Mouse (Mus musculus) embryonic facial prominence, embryonic 15.5 days (tissue): ENCODE results near the gene Pgls. TPM values are rescaled to one million over a fixed set of nuclear protein-coding genes. Genes with fewer than 3 reads are reported as not detected.
A peak's percentile ranks its signal among the peaks of the same experiment; 100 is the strongest.

ENCODE experiments used
- ATAC-seq: fragments of 200-750 bp; cut with Nextera tagmentation; 2 replicates; pipeline ENCODE4 v1.8.0; 2017; ENCODE audit warnings: low read depth, moderate TSS enrichment; ENCODE audit not compliant: insufficient number of reproducible peaks, low FRiP score, low TSS enrichment
- H3K27ac ChIP-seq: fragments of 300-500 bp; sonication (generic); replicated peaks from 2 replicates; pipeline ENCODE4 v1.5.1; 2015; ENCODE audit warnings: mild to moderate bottlenecking, inconsistent platforms
- H3K27me3 ChIP-seq: fragments of 300-500 bp; sonication (generic); 2 replicates; pipeline ENCODE4 v1.6.1; 2015; ENCODE audit warnings: inconsistent platforms
- H3K36me3 ChIP-seq: fragments of 300-500 bp; sonication (generic); 2 replicates; pipeline ENCODE4 v1.6.1; 2015; ENCODE audit warnings: mild to moderate bottlenecking, inconsistent platforms
- H3K4me1 ChIP-seq: fragments of 300-500 bp; sonication (generic); 2 replicates; pipeline ENCODE4 v1.6.1; 2015; ENCODE audit warnings: inconsistent platforms
- H3K4me2 ChIP-seq: fragments of 300-500 bp; sonication (generic); replicated peaks from 2 replicates; pipeline ENCODE4 v1.6.1; 2015; ENCODE audit warnings: mild to moderate bottlenecking, inconsistent platforms
- H3K4me3 ChIP-seq: fragments of 300-500 bp; sonication (generic); replicated peaks from 2 replicates; pipeline ENCODE4 v1.5.1; 2015; ENCODE audit warnings: mild to moderate bottlenecking, inconsistent platforms
- H3K9ac ChIP-seq: fragments of 300-500 bp; sonication (generic); 2 replicates; pipeline ENCODE4 v1.6.1; 2015; ENCODE audit warnings: inconsistent platforms
- H3K9me3 ChIP-seq: fragments of 300-500 bp; sonication (generic); replicated peaks from 2 replicates; pipeline ENCODE4 v1.6.1; 2016; ENCODE audit warnings: inconsistent platforms
- WGBS: fragments of 180-500 bp; shearing (Covaris S2); methylation state at CpG from one replicate; pipeline ENCODE4 v1.1.7; 2015; 5-methylcytosine and 5-hydroxymethylcytosine counted together
- polyA plus RNA-seq: library from polyadenylated mRNA; unstranded; fragments of >200 nt; fragmentation: Nextera tagmentation; extraction: Ambion mirVana; gene quantifications from 2 replicates; pipeline ENCODE4 v1.2.1, GENCODE M21; 2015

Gene Pgls
- polyA plus RNA-seq, 1 experiment from 2014 or later = 229 TPM

GRCm38 (mm10) chr8:71598841-71599240, 6.9 kb downstream of the Pgls start:
- H3K4me1 ChIP-seq = peaks cover 37% of the 10 kb centered on the region
- no peak overlapping the region for H3K9ac ChIP-seq
- WGBS = 89% methylated on average over 5 of the region's 5 CpGs
- no peak overlapping the region for H3K4me2 ChIP-seq
- 0 out of 2 replicates have a peak, but pooled peaks cover 5% of the 10 kb centered on the region for H3K36me3 ChIP-seq
- H3K27me3 ChIP-seq = peaks cover 30% of the 10 kb centered on the region
- H3K4me3 ChIP-seq = no peak overlapping the region
- ATAC-seq = no peak
- H3K9me3 ChIP-seq = no peaks in the 10 kb centered on the region
- H3K27ac ChIP-seq = no peak overlapping the region

GRCm38 (mm10) chr8:71601939-71602665, 10.1 kb downstream of the Pgls start:
- Histone ChIP-seq H3K27ac (no peak overlapping the region), H3K9me3 (no peaks in the 10 kb centered on the region), H3K36me3 (0 out of 2 replicates have a peak, but pooled peaks cover 5% of the 10 kb centered on the region), H3K27me3 (peaks cover 30% of the 10 kb centered on the region), H3K4me3 (peak overlapping the region; percentile 40), H3K9ac (peak overlapping the region; percentile 12; the same call in 1 of the 2 replicates), H3K4me1 (peaks cover 21% of the 10 kb centered on the region), H3K4me2 (peak overlapping the region; percentile 67)
- 2% methylated on average over 65 of the region's 65 CpGs for WGBS
- ATAC-seq = peak; percentile 5; the same call in 1 of the 2 replicates

GRCm38 (mm10) chr8:71602666-71603334, 10.8 kb downstream of the Pgls start:
- 2% methylated on average over 32 of the region's 32 CpGs for WGBS
- 0 out of 2 replicates have a peak overlapping the region, but pooled peaks have one; percentile 34 for H3K27ac ChIP-seq
- peak overlapping the region; percentile 40 for H3K4me3 ChIP-seq
- 0 out of 2 replicates have a peak, but pooled peaks cover 5% of the 10 kb centered on the region for H3K36me3 ChIP-seq
- H3K4me1 ChIP-seq = peaks cover 19% of the 10 kb centered on the region
- H3K9ac ChIP-seq = peak overlapping the region; percentile 12; the same call in 1 of the 2 replicates
- ATAC-seq = peak; percentile 77
- H3K9me3 ChIP-seq = no peaks in the 10 kb centered on the region
- peaks cover 30% of the 10 kb centered on the region for H3K27me3 ChIP-seq
- H3K4me2 ChIP-seq = peak overlapping the region; percentile 67

GRCm38 (mm10) chr8:71604021-71604420, 12.0 kb downstream of the Pgls start:
- Histone ChIP-seq H3K27me3 (peaks cover 30% of the 10 kb centered on the region), H3K4me3 (no peak overlapping the region), H3K27ac (no peak overlapping the region), H3K36me3 (0 out of 2 replicates have a peak, but pooled peaks cover 5% of the 10 kb centered on the region), H3K4me2 (no peak overlapping the region), H3K9me3 (no peaks in the 10 kb centered on the region), H3K9ac (no peak overlapping the region), H3K4me1 (peaks cover 19% of the 10 kb centered on the region)
- WGBS = 55% methylated on average over 7 of the region's 7 CpGs
- no peak for ATAC-seq

- Histone ChIP-seq H3K9ac (peak within 1 kb of the TSS; percentile 83), H3K36me3 (peaks cover 28% of the 10 kb centered on the region), H3K9me3 (no peaks in the 10 kb centered on the region), H3K27me3 (no peaks in the 10 kb centered on the region), H3K4me1 (peaks cover 13% of the 10 kb centered on the region), H3K27ac (peak within 1 kb of the TSS; percentile 94), H3K4me2 (peak within 1 kb of the TSS; percentile 71), H3K4me3 (peak within 1 kb of the TSS; percentile 88)
- peak; percentile 100 for ATAC-seq
- WGBS = under 1% methylated on average over 82 of the region's 82 CpGs
Observed at GRCm38 (mm10) chr8:71610822-71611651, 19.1 kb downstream of the Pgls start, which contains the start of gene Colgalt1. Colgalt1 (plus strand) TSS chr8:71610998.

DNA sequence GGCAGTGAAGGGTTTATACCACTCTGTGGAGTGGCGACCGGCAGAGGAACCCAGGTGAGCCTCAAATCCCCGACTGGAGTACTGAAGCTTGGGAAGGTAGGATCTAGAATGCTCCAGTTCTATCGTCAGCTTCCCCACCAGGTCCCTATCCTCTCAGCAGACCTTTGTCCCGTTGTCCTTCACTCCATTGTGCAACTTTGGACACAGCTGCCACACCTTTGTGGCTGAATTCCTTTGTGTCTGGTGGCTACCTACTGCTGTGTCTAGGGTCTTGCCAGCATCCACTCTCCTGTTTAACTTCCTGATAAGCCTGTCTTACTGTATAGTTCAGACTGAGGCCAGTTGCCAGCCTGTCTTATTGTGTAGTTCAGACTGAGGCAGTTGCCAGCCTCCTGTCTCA, 20.2 kb downstream of the Pgls start:
- H3K4me3 ChIP-seq = peak overlapping the region; percentile 88
- peaks cover 39% of the 10 kb centered on the region for H3K36me3 ChIP-seq
- no peaks in the 10 kb centered on the region for H3K27me3 ChIP-seq
- H3K4me2 ChIP-seq = peak overlapping the region; percentile 71
- no peak for ATAC-seq
- peaks cover 13% of the 10 kb centered on the region for H3K4me1 ChIP-seq
- 47% methylated on average over 5 of the region's 5 CpGs for WGBS
- H3K9ac ChIP-seq = peak overlapping the region; percentile 83; the same call in 1 of the 2 replicates
- H3K9me3 ChIP-seq = no peaks in the 10 kb centered on the region
- H3K27ac ChIP-seq = no peak overlapping the region

GRCm38 (mm10) chr8:71613418-71613817, 21.4 kb downstream of the Pgls start:
- no peak overlapping the region for H3K4me3 ChIP-seq
- no peak overlapping the region for H3K4me2 ChIP-seq
- H3K4me1 ChIP-seq = peaks cover 13% of the 10 kb centered on the region
- WGBS = 40% methylated on average over 4 of the region's 4 CpGs
- no peaks in the 10 kb centered on the region for H3K27me3 ChIP-seq
- H3K36me3 ChIP-seq = peaks cover 51% of the 10 kb centered on the region
- H3K9me3 ChIP-seq = no peaks in the 10 kb centered on the region
- no peak overlapping the region for H3K9ac ChIP-seq
- 0 out of 2 replicates have a peak overlapping the region, but pooled peaks have one; percentile 2 for H3K27ac ChIP-seq
- no peak for ATAC-seq

- H3K27me3 ChIP-seq = no peaks in the 10 kb centered on the region
- H3K4me3 ChIP-seq = no peak overlapping the region
- ATAC-seq = no peak
- 100% methylated on average over 2 of the region's 2 CpGs for WGBS
- no peak overlapping the region for H3K9ac ChIP-seq
- H3K9me3 ChIP-seq = peaks cover 11% of the 10 kb centered on the region
- H3K4me2 ChIP-seq = no peak overlapping the region
- H3K27ac ChIP-seq = no peak overlapping the region
- peaks cover 97% of the 10 kb centered on the region for H3K36me3 ChIP-seq
- H3K4me1 ChIP-seq = no peaks in the 10 kb centered on the region
Observed at GRCm38 (mm10) chr8:71619786-71620185, 27.8 kb downstream of the Pgls start.

DNA sequence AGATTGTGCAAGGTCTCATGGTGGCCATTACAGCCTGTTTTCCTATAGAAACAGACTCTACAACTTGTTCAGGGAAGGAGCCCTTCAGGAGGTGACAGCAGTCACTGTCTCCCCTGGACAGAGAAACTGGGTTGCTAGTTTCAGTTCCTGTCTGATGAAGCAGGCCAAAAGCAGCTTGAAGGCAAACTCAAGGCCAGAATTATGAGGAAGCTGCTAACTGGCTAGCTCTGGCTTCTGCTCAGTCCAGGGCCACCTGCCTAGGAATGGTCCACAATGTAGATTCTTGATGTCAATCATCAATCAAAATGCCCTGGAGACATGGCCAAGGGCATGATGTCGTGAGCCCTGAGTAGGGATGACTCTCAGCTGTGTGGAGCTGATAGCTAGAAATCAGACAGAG, 33.1 kb downstream of the Pgls start:
- Histone ChIP-seq H3K4me2 (no peak overlapping the region), H3K36me3 (peaks cover 64% of the 10 kb centered on the region), H3K4me1 (peaks cover 33% of the 10 kb centered on the region), H3K27ac (no peak overlapping the region), H3K9ac (no peak overlapping the region), H3K9me3 (peaks cover 11% of the 10 kb centered on the region), H3K4me3 (no peak overlapping the region), H3K27me3 (peaks cover 3% of the 10 kb centered on the region; the same call in 1 of the 2 replicates)
- 68% methylated on average over 1 of the region's 1 CpGs for WGBS
- no peak for ATAC-seq

- Histone ChIP-seq H3K27me3 (peaks cover 7% of the 10 kb centered on the region), H3K27ac (peak overlapping the region; percentile 68), H3K36me3 (peaks cover 47% of the 10 kb centered on the region), H3K4me3 (no peak overlapping the region), H3K4me2 (no peak overlapping the region), H3K9ac (no peak overlapping the region), H3K4me1 (peaks cover 34% of the 10 kb centered on the region), H3K9me3 (peaks cover 11% of the 10 kb centered on the region)
- no peak for ATAC-seq
- 73% methylated on average over 9 of the region's 9 CpGs for WGBS
Observed at GRCm38 (mm10) chr8:71626753-71627152, 34.8 kb downstream of the Pgls start.
